Mouse (Mus musculus): ENCODE measurements around the gene Rnf26. TPM values are rescaled to one million over a fixed set of nuclear protein-coding genes. Genes with fewer than 3 reads are reported as not detected.

Rnf26 gene
- total RNA-seq, 2 experiments from 2014 or later, result 3.0 to 3.1 TPM

- peak; percentile 78 for DNase-seq
- Histone ChIP-seq H3K27ac (peak overlapping the region; percentile 88), H3K4me3 (no peak overlapping the region)
- intact Hi-C loops (cut with DNase I), result loop anchor here (5.0 kb wide), 1 partner anchor 118 kb away; no protein-coding TSS in a partner anchor
- TF ChIP-seq CTCF (IDR thresholded peaks at IDR 0.05), result no peak
Measured at GRCm38 (mm10) chr9:44104881-44105280, 8.4 kb downstream of the Rnf26 start.

GRCm38 (mm10) chr9:44101490-44101889 is 11.8 kb downstream of the Rnf26 start, which contains the start of gene Mfrp:
Mfrp (plus strand) TSS chr9:44101729.
- no peak for TF ChIP-seq CTCF (IDR thresholded peaks at IDR 0.05)
- no peak within 1 kb of the TSS for H3K27ac ChIP-seq
- no peak within 1 kb of the TSS for H3K4me3 ChIP-seq
- intact Hi-C loops (cut with DNase I), result no loop called here
- no peak for DNase-seq

DNA sequence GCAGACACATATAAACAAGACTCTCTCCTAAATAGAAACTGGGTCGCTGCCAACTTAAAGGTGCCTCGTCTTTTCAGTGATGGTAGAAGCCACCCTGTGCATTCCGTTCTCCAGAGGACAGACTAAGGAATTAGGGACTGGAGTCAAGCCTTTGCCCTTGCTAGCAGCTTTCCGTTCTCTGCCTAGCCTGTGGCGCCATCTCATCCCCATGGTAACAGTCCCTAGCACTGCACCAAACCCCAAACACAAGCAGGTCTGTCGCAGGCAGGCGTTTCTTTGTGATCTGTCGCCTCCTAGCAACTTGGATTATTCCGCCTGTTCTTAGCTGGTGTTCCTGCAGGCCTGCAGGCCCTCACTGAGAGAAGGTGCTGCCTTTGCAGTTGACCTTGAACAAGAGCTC is 16.8 kb downstream of the Rnf26 start:
- Histone ChIP-seq H3K4me3 (no peak overlapping the region), H3K27ac (peak overlapping the region; percentile 73)
- intact Hi-C loops (cut with DNase I), result no loop called here
- TF ChIP-seq CTCF (IDR thresholded peaks at IDR 0.05), result no peak
- DNase-seq, result no peak

DNA sequence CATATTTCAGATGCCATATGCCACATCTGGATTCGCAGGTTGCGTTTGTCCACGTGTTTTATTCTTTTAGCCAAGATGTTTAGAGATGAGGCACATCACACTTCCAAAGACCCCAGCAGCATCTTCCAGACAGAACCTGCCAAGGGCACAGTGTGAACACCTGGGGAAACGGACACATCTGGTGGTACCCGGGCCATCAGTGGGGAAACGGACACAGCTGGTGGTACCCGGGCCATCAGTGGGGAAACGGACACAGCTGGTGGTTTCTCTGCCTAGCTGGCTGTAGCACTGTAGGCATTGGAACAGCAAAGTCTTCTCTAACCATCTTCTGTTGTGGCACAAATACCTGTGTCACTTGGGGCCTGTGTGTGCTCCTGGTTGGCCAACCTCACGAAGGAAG is 17.5 kb downstream of the Rnf26 start:
- H3K27ac ChIP-seq, result peak overlapping the region; percentile 73; the same call in 1 of the 2 replicates
- TF ChIP-seq CTCF (IDR thresholded peaks at IDR 0.05), result no peak
- no peak for DNase-seq
- intact Hi-C loops (cut with DNase I), result no loop called here
- H3K4me3 ChIP-seq, result no peak overlapping the region

GRCm38 (mm10) chr9:44094737-44095136 is 18.6 kb downstream of the Rnf26 start:
- TF ChIP-seq CTCF (IDR thresholded peaks at IDR 0.05), result no peak
- intact Hi-C loops (cut with DNase I), result no loop called here
- no peak for DNase-seq
- H3K27ac ChIP-seq, result peak overlapping the region; percentile 63; the same call in 1 of the 2 replicates
- H3K4me3 ChIP-seq, result no peak overlapping the region

DNA sequence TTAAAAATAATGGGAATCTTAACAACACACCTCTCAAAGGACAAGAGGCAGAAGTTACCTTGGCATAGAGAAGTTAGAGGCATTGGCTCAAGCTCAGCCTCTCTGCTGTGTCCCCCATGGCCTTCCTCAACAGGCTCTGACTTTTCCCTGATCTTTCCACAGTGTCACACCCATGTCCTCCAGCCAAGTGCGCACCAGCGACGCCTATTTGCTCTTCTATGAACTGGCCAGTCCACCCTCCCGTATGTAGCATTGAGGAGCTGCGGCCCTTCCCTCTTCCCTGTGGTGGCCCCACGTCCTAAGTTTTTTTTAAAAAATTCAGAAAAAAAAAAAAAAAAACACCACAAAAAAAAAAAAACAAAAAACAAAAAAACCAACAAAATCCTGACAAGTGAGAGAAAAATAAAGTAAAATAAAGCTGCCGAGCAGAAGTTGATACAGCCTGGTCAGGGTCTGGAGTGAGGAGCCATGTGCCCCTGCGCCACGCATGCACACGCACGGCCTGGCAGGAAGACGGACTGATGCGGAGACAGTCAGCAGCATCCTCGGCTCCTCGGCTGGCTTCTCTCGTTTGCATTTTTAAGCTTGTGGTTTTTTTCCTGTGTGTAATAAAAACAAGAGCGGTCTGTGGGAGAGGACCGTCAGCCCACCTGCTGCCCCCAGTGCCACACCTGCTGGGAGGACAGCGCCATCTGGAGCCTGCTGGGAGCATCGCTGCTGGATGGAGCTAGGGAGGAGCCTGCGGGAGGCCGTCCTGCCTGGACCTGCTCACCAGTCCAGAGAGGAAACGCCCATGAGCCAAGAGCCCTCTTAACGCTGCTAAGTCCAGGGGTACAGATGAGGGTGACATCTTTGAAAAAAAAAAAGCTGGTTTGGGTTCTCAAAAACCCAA is 19.5 kb downstream of the Rnf26 start:
- Histone ChIP-seq H3K27ac (peak overlapping the region; percentile 63), H3K4me3 (no peak overlapping the region)
- peak; percentile 88 for DNase-seq
- TF ChIP-seq CTCF (IDR thresholded peaks at IDR 0.05), result peak; percentile 91
- intact Hi-C loops (cut with DNase I), result no loop called here

- no peak for DNase-seq
- intact Hi-C loops (cut with DNase I), result no loop called here
- peak overlapping the region; percentile 97 for H3K27ac ChIP-seq
- H3K4me3 ChIP-seq, result peak overlapping the region; percentile 89
- no peak for TF ChIP-seq CTCF (IDR thresholded peaks at IDR 0.05)
Measured at GRCm38 (mm10) chr9:44088877-44089608, 24.3 kb downstream of the Rnf26 start.

GRCm38 (mm10) chr9:44087761-44088455 is 25.4 kb downstream of the Rnf26 start:
- peak overlapping the region; percentile 97 for H3K27ac ChIP-seq
- TF ChIP-seq CTCF (IDR thresholded peaks at IDR 0.05), result no peak
- H3K4me3 ChIP-seq, result peak overlapping the region; percentile 89
- DNase-seq, result peak; percentile 89
- intact Hi-C loops (cut with DNase I), result loop anchor here (2.0 kb wide), 1 partner anchor 15 kb away; no protein-coding TSS in a partner anchor

DNA sequence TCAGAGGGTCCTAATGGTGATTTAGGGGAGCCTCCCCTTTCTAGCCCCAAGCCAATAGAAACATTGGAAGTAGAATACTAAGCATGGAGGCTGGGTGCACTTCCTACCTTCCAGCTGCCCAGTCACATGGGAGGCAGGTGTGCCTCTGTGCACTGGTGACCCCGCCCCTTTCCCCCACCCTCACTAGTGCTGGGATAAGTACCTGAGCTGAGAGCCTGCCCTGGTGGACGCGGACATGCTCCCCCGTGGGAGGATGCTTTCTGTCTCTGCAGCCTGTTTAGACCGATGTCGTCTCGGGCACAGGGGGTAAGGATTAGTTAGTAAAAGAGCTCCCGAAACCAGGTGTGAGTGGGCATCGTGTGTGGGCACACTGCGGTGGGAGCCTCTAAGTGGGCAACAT is 26.4 kb downstream of the Rnf26 start:
- peak overlapping the region; percentile 97 for H3K27ac ChIP-seq
- no peak for TF ChIP-seq CTCF (IDR thresholded peaks at IDR 0.05)
- H3K4me3 ChIP-seq, result peak overlapping the region; percentile 89
- intact Hi-C loops (cut with DNase I), result loop anchor here (2.0 kb wide), 1 partner anchor 14 kb away; no protein-coding TSS in a partner anchor
- peak; percentile 65 for DNase-seq

DNA sequence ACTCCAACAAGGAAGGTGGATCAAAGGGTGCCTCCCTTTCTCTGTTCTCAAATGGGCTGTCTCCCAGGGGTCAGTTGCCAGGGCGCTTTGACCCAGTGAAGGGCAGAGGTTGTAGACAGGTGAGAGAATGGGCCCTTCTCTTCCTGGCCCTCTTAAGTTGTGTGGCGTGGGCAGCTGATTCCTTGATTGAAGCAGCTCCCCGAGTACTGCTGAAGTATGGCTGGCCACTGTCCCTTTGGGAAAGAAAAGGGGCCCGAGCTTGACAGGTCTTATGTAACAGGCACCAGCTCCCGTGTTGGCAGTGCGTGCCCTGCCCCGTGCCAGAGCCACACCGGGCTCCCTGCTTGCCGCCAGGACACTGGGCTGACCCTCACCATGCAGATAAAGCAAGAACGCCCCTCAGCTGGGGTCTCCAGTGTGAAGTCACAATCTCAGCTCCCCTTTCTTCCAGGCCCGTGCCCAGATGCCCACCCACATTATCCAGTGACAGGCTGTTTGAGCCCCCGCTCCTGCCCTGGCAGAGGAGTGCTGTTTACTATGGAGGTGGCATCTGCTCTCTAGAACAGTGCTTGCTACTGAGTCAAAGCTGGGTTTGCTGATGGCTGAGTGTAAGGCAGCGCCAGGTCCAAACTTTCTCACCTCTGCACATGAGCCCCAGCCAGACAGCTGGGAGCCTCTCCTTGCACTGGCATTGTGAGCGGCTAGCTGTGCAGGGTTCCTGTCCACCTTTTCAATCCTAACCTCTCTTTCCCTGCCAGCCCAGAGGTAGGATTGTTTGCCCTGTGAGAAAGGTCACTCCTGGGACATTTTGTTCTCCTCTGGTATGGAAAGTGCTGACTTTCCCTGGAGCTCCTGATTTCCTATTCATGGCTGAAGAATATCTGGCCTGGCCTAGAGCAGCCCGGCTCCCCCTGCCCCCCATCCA is 27.3 kb downstream of the Rnf26 start:
- peak overlapping the region; percentile 89 for H3K4me3 ChIP-seq
- no peak for TF ChIP-seq CTCF (IDR thresholded peaks at IDR 0.05)
- H3K27ac ChIP-seq, result peak overlapping the region; percentile 97
- DNase-seq, result peak; percentile 91
- intact Hi-C loops (cut with DNase I), result loop anchor here (2.0 kb wide), 1 partner anchor 13 kb away; no protein-coding TSS in a partner anchor

DNA sequence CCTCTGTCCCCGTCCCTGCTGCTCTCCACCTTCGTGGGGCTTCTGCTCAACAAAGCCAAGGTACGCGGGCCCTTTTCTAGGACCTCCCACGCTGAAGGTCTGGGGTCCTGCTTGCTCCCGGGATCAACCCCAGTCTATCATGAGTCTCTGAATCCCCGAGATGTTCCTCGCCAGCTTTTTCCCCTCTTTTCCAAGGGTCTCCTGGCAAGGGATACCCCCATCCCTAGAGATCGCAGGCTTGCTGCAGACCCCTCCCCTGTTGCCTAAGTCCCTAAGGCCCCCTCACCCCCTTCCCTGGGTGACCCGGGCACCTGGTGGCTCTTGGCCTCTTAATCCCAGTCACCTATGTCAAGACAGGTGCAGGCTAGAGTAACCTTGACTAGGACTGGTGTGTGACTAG is 28.0 kb downstream of the Rnf26 start:
- peak; percentile 56 for DNase-seq
- Histone ChIP-seq H3K4me3 (peak overlapping the region; percentile 89), H3K27ac (peak overlapping the region; percentile 97)
- TF ChIP-seq CTCF (IDR thresholded peaks at IDR 0.05), result no peak
- intact Hi-C loops (cut with DNase I), result no loop called here
